Mouse (Mus musculus): Measurements from ENCODE around the gene Acvr1b. TPM values are rescaled to one million over a fixed set of nuclear protein-coding genes. Genes with fewer than 3 reads are reported as not detected.

Gene Acvr1b
- polyA plus RNA-seq, 1 experiment from 2014 or later: 10.5 TPM

DNA sequence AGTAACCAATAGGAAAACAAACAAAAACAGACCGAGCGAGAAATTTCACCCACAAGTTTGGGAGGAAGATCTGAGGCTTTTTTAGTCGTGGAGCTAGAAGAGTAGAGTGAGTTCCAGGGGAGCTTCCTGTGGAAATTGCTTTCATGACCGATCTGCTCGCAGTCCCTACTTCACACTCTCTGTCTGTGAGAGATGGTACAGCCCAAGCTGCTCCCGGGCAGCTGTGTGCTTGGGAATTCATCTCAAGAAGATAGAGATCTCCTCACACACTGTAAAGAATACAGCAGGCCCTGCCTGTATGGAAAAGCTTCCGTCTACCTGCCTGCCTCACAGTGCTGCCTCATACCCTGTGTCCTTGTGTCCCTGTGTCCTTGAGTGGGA, 18.4 kb downstream of the Acvr1b start:
- Histone ChIP-seq H3K9ac (replicated peaks; ENCODE audit: low read length) (no peak overlapping the region), H3K9me3 (replicated peaks; ENCODE audit: control insufficient read depth, low read length) (no peaks in the 10 kb centered on the region), H3K4me2 (ENCODE audit: low read depth, low read length) (no peak overlapping the region), H3K27me3 (ENCODE audit: control insufficient read depth, insufficient read depth, low read length) (no peaks in the 10 kb centered on the region), H3K36me3 (replicated peaks; ENCODE audit: control insufficient read depth, insufficient read depth, low read depth, low read length) (peaks cover 10% of the 10 kb centered on the region), H3K4me3 (ENCODE audit: low read depth, low read length) (no peak overlapping the region), H3K27ac (replicated peaks; ENCODE audit: low read depth, low read length) (no peak overlapping the region), H3K4me1 (ENCODE audit: control insufficient read depth, insufficient read depth, low read length) (no peaks in the 10 kb centered on the region)
- no peak for DNase-seq (ENCODE audit: low spot score)
- no peak for ATAC-seq (replicated peaks; ENCODE audit: insufficient number of reproducible peaks, low FRiP score, low TSS enrichment, low read depth)
- 65% methylated on average over 7 of the region's 7 CpGs for WGBS

DNA sequence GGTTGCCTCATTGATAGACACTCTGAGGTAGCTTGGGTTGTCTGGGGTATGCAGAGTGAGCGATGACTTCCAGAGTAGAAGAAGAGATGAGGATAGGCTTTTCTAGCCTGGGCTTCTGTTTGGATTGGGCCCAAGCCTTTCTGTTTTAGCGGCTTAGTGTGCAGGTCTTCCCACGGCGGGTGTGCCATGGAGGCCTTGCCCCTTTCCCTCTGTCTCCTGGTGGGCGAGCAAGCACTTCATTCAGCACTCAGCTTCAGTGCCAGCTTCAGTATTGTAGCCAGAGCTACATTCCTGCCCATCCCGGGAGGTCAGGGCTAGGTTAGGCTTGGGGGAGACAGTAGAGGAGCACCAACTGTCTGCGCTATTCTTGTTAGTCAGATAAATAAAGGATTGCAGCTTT, 18.8 kb downstream of the Acvr1b start:
- H3K9ac ChIP-seq (replicated peaks; ENCODE audit: low read length): no peak overlapping the region
- peaks cover 10% of the 10 kb centered on the region for H3K36me3 ChIP-seq (replicated peaks; ENCODE audit: control insufficient read depth, insufficient read depth, low read depth, low read length)
- no peak for DNase-seq (ENCODE audit: low spot score)
- no peak overlapping the region for H3K4me3 ChIP-seq (ENCODE audit: low read depth, low read length)
- H3K4me2 ChIP-seq (ENCODE audit: low read depth, low read length): no peak overlapping the region
- H3K4me1 ChIP-seq (ENCODE audit: control insufficient read depth, insufficient read depth, low read length): no peaks in the 10 kb centered on the region
- H3K9me3 ChIP-seq (replicated peaks; ENCODE audit: control insufficient read depth, low read length): no peaks in the 10 kb centered on the region
- H3K27me3 ChIP-seq (ENCODE audit: control insufficient read depth, insufficient read depth, low read length): no peaks in the 10 kb centered on the region
- no peak for ATAC-seq (replicated peaks; ENCODE audit: insufficient number of reproducible peaks, low FRiP score, low TSS enrichment, low read depth)
- no peak overlapping the region for H3K27ac ChIP-seq (replicated peaks; ENCODE audit: low read depth, low read length)
- 89% methylated on average over 7 of the region's 7 CpGs for WGBS

GRCm38 (mm10) chr15:101193971-101194370, 20.1 kb downstream of the Acvr1b start:
- DNase-seq (ENCODE audit: low spot score) (no peak), ATAC-seq (replicated peaks; ENCODE audit: insufficient number of reproducible peaks, low FRiP score, low TSS enrichment, low read depth) (no peak)
- 93% methylated on average over 6 of the region's 6 CpGs for WGBS
- peaks cover 10% of the 10 kb centered on the region for H3K36me3 ChIP-seq (replicated peaks; ENCODE audit: control insufficient read depth, insufficient read depth, low read depth, low read length)
- H3K9ac ChIP-seq (replicated peaks; ENCODE audit: low read length): no peak overlapping the region
- H3K27ac ChIP-seq (replicated peaks; ENCODE audit: low read depth, low read length): no peak overlapping the region
- H3K4me3 ChIP-seq (ENCODE audit: low read depth, low read length): no peak overlapping the region
- no peaks in the 10 kb centered on the region for H3K4me1 ChIP-seq (ENCODE audit: control insufficient read depth, insufficient read depth, low read length)
- H3K27me3 ChIP-seq (ENCODE audit: control insufficient read depth, insufficient read depth, low read length): no peaks in the 10 kb centered on the region
- H3K4me2 ChIP-seq (ENCODE audit: low read depth, low read length): no peak overlapping the region
- H3K9me3 ChIP-seq (replicated peaks; ENCODE audit: control insufficient read depth, low read length): no peaks in the 10 kb centered on the region

DNA sequence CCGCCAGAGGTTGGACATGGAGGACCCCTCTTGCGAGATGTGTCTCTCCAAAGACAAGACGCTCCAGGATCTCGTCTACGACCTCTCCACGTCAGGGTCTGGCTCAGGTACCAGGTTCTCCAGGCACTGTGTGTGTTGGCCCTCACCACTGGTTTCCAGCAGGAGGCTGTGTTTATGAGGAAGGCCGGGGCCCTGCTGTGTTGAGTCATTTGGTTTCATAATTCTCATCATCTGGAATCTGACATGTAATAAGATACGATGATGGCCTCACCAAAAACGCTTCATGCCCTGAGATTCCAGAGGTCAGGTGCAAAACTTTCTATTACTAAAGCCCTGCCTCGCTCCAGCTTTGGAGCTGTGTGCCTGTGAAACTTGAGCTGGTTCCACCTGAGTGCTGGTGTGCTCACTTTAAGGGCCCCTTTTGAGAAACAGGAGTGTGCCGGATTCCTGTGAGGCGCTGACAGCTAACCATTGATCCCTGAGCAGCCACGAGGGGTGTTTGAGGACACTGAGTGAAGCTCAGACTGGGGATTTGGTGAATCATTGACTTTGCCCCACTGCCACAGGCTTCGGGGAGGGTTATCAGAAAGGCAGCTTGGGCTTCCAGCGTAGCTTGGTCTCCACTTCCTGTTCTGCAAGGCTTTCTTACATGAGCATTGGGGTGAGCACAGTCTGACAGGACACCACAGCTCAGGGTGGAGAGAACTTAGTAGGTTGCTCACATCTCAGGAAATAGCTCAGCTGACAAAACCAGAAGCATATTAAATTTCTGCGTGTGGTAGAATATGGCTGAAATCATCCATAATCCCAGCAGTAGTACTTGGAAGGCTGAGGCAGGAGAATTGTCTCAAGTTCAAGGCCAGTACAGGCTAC, 21.3 kb downstream of the Acvr1b start:
- Histone ChIP-seq H3K4me1 (ENCODE audit: control insufficient read depth, insufficient read depth, low read length) (no peaks in the 10 kb centered on the region), H3K4me3 (ENCODE audit: low read depth, low read length) (no peak overlapping the region), H3K27me3 (ENCODE audit: control insufficient read depth, insufficient read depth, low read length) (no peaks in the 10 kb centered on the region), H3K4me2 (ENCODE audit: low read depth, low read length) (no peak overlapping the region), H3K9ac (replicated peaks; ENCODE audit: low read length) (no peak overlapping the region), H3K36me3 (replicated peaks; ENCODE audit: control insufficient read depth, insufficient read depth, low read depth, low read length) (peaks cover 10% of the 10 kb centered on the region), H3K27ac (replicated peaks; ENCODE audit: low read depth, low read length) (no peak overlapping the region), H3K9me3 (replicated peaks; ENCODE audit: control insufficient read depth, low read length) (no peaks in the 10 kb centered on the region)
- no peak for ATAC-seq (replicated peaks; ENCODE audit: insufficient number of reproducible peaks, low FRiP score, low TSS enrichment, low read depth)
- no peak for DNase-seq (ENCODE audit: low spot score)
- WGBS: 90% methylated on average over 16 of the region's 16 CpGs

- DNase-seq (ENCODE audit: low spot score): no peak
- peaks cover 16% of the 10 kb centered on the region for H3K36me3 ChIP-seq (replicated peaks; ENCODE audit: control insufficient read depth, insufficient read depth, low read depth, low read length)
These were observed 22.4 kb downstream of the Acvr1b start for GRCm38 (mm10) chr15:101196079-101196795.

DNA sequence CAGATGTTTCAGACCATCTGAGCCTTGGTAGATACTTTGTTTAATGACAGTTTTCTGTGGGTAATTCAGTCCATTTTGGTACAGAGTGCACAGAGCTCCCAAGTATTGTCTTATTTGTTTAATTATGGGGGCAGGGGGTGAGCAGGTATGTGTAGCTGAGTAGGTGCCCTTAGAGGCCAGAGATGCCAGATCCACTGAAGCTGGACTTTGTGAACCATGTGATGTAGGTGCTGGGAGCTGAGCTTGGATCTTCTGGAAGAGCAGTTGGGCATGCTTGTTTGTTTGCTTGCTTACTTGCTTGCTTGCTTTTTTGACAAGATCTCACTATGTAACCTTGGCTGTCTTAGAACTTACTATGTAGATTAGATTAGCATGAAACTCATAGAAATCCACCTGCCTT, 23.1 kb downstream of the Acvr1b start:
- Histone ChIP-seq H3K4me1 (ENCODE audit: control insufficient read depth, insufficient read depth, low read length) (no peaks in the 10 kb centered on the region), H3K27ac (replicated peaks; ENCODE audit: low read depth, low read length) (no peak overlapping the region), H3K36me3 (replicated peaks; ENCODE audit: control insufficient read depth, insufficient read depth, low read depth, low read length) (peaks cover 16% of the 10 kb centered on the region), H3K9me3 (replicated peaks; ENCODE audit: control insufficient read depth, low read length) (no peaks in the 10 kb centered on the region), H3K9ac (replicated peaks; ENCODE audit: low read length) (no peak overlapping the region), H3K27me3 (ENCODE audit: control insufficient read depth, insufficient read depth, low read length) (no peaks in the 10 kb centered on the region), H3K4me2 (ENCODE audit: low read depth, low read length) (no peak overlapping the region), H3K4me3 (ENCODE audit: low read depth, low read length) (no peak overlapping the region)
- no peak for DNase-seq (ENCODE audit: low spot score)
- no peak for ATAC-seq (replicated peaks; ENCODE audit: insufficient number of reproducible peaks, low FRiP score, low TSS enrichment, low read depth)

More at GRCm38 (mm10) chr15:101196079-101196795, 22.4 kb downstream of the Acvr1b start:
- WGBS: 92% methylated on average over 8 of the region's 8 CpGs
- Histone ChIP-seq H3K9ac (replicated peaks; ENCODE audit: low read length) (no peak overlapping the region), H3K27me3 (ENCODE audit: control insufficient read depth, insufficient read depth, low read length) (no peaks in the 10 kb centered on the region), H3K27ac (replicated peaks; ENCODE audit: low read depth, low read length) (no peak overlapping the region), H3K4me2 (ENCODE audit: low read depth, low read length) (no peak overlapping the region), H3K9me3 (replicated peaks; ENCODE audit: control insufficient read depth, low read length) (no peaks in the 10 kb centered on the region), H3K4me1 (ENCODE audit: control insufficient read depth, insufficient read depth, low read length) (no peaks in the 10 kb centered on the region), H3K4me3 (ENCODE audit: low read depth, low read length) (no peak overlapping the region)
- ATAC-seq (replicated peaks; ENCODE audit: insufficient number of reproducible peaks, low FRiP score, low TSS enrichment, low read depth): no peak

- Histone ChIP-seq H3K36me3 (replicated peaks; ENCODE audit: control insufficient read depth, insufficient read depth, low read depth, low read length) (peaks cover 17% of the 10 kb centered on the region), H3K4me1 (ENCODE audit: control insufficient read depth, insufficient read depth, low read length) (no peaks in the 10 kb centered on the region), H3K27ac (replicated peaks; ENCODE audit: low read depth, low read length) (no peak overlapping the region), H3K9ac (replicated peaks; ENCODE audit: low read length) (no peak overlapping the region), H3K27me3 (ENCODE audit: control insufficient read depth, insufficient read depth, low read length) (no peaks in the 10 kb centered on the region), H3K4me2 (ENCODE audit: low read depth, low read length) (no peak overlapping the region), H3K4me3 (ENCODE audit: low read depth, low read length) (no peak overlapping the region), H3K9me3 (replicated peaks; ENCODE audit: control insufficient read depth, low read length) (no peaks in the 10 kb centered on the region)
- 91% methylated on average over 15 of the region's 15 CpGs for WGBS
- DNase-seq (ENCODE audit: low spot score) (no peak), ATAC-seq (replicated peaks; ENCODE audit: insufficient number of reproducible peaks, low FRiP score, low TSS enrichment, low read depth) (peak; percentile 64)
These were observed 23.8 kb downstream of the Acvr1b start for GRCm38 (mm10) chr15:101197497-101198179.

DNA sequence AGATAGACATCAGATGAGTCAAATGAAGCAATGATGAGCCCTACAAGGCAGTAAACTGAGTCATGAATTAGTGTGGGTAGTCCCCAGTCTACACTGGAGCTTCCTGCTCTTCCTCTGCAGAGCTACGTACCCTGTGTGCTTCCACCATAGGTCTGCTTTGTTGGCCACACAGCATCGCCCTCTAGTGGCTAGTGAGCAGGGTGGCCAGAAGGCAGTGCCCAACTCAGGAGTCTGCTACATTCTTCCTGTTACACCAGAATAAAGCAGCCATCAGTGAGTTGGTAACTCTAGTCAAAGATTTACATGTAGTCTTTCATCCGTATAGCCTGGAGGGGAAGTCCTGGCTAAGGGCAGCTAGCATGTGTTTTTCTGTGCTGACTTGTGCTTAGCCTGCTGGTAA, 24.4 kb downstream of the Acvr1b start:
- no peak overlapping the region for H3K4me2 ChIP-seq (ENCODE audit: low read depth, low read length)
- H3K27me3 ChIP-seq (ENCODE audit: control insufficient read depth, insufficient read depth, low read length): no peaks in the 10 kb centered on the region
- DNase-seq (ENCODE audit: low spot score): peak; percentile 75
- ATAC-seq (replicated peaks; ENCODE audit: insufficient number of reproducible peaks, low FRiP score, low TSS enrichment, low read depth): peak; percentile 88
- H3K36me3 ChIP-seq (replicated peaks; ENCODE audit: control insufficient read depth, insufficient read depth, low read depth, low read length): peaks cover 23% of the 10 kb centered on the region
- no peak overlapping the region for H3K4me3 ChIP-seq (ENCODE audit: low read depth, low read length)
- 24% methylated on average over 3 of the region's 3 CpGs for WGBS
- no peak overlapping the region for H3K9ac ChIP-seq (replicated peaks; ENCODE audit: low read length)
- no peaks in the 10 kb centered on the region for H3K9me3 ChIP-seq (replicated peaks; ENCODE audit: control insufficient read depth, low read length)
- no peak overlapping the region for H3K27ac ChIP-seq (replicated peaks; ENCODE audit: low read depth, low read length)
- no peaks in the 10 kb centered on the region for H3K4me1 ChIP-seq (ENCODE audit: control insufficient read depth, insufficient read depth, low read length)
